Mouse (Mus musculus): ENCODE data around the gene Aamp.

Aamp gene

GRCm38 (mm10) chr1:74235938-74236589 is 48.5 kb downstream of the Aamp start, which contains the start of gene Arpc2:
Arpc2 (plus strand) TSS chr1:74236084.
- peak; percentile 98 for DNase-seq

- no peak for DNase-seq
Measured at GRCm38 (mm10) chr1:74230992-74231391, 53.5 kb downstream of the Aamp start.

GRCm38 (mm10) chr1:74229942-74230341 is 54.6 kb downstream of the Aamp start:
- no peak for DNase-seq
